Mouse (Mus musculus) limb, embryonic 11.5 days (tissue): ENCODE data around the gene Pafah1b3. TPM values are rescaled to one million over a fixed set of nuclear protein-coding genes. Genes with fewer than 3 reads are reported as not detected.
A peak's percentile ranks its signal among the peaks of the same experiment; 100 is the strongest.

Experiments used
- ATAC-seq: fragments of 200-750 bp; cut with Nextera tagmentation; 2 replicates; pipeline ENCODE4 v1.8.0; 2017; ENCODE audit warnings: low read depth; ENCODE audit not compliant: insufficient number of reproducible peaks, low FRiP score, low TSS enrichment
- DNase-seq: peaks from one replicate; pipeline ENCODE4 v3.0.0-alpha.2; 2015; ENCODE audit warnings: low spot score
- H3K27ac ChIP-seq: fragments of 300-500 bp; sonication (generic); replicated peaks from 2 replicates; pipeline ENCODE4 v1.5.1; 2014; ENCODE audit warnings: low read depth, mild to moderate bottlenecking, low read length
- H3K27me3 ChIP-seq: fragments of 300-500 bp; sonication (generic); 2 replicates; pipeline ENCODE4 v1.6.1; 2014; ENCODE audit warnings: mild to moderate bottlenecking, low read length, mixed read lengths; ENCODE audit not compliant: control insufficient read depth, insufficient read depth
- H3K36me3 ChIP-seq: fragments of 300-500 bp; sonication (generic); 2 replicates; pipeline ENCODE4 v1.6.1; 2014; ENCODE audit warnings: mild to moderate bottlenecking, low read length, moderate library complexity, mixed read lengths; ENCODE audit not compliant: control insufficient read depth, insufficient read depth
- H3K4me1 ChIP-seq: fragments of 300-500 bp; sonication (generic); 2 replicates; pipeline ENCODE4 v1.6.1; 2014; ENCODE audit warnings: low read length, mixed read lengths; ENCODE audit not compliant: control insufficient read depth, insufficient read depth
- H3K4me2 ChIP-seq: fragments of 300-500 bp; sonication (generic); 2 replicates; pipeline ENCODE4 v1.6.1; 2014; ENCODE audit warnings: low read depth, mild to moderate bottlenecking, moderate library complexity; ENCODE audit not compliant: severe bottlenecking
- H3K4me3 ChIP-seq: fragments of 300-500 bp; sonication (generic); 2 replicates; pipeline ENCODE4 v1.5.1; 2014; ENCODE audit warnings: low read depth, low read length
- H3K9ac ChIP-seq: fragments of 300-500 bp; sonication (generic); 2 replicates; pipeline ENCODE4 v1.6.1; 2014; ENCODE audit warnings: mild to moderate bottlenecking, low read length
- H3K9me3 ChIP-seq: fragments of 300-500 bp; sonication (generic); 2 replicates; pipeline ENCODE4 v1.6.1; 2016; ENCODE audit warnings: low read length; ENCODE audit not compliant: control insufficient read depth
- WGBS: fragments of 180-500 bp; shearing (Covaris S2); extraction: QIAGEN DNeasy Blood & Tissue Kit; methylation state at CpG from one replicate; pipeline ENCODE4 v1.1.7; 2014; 5-methylcytosine and 5-hydroxymethylcytosine counted together
- polyA plus RNA-seq: library from polyadenylated mRNA; unstranded; fragments of >200 nt; fragmentation: Nextera tagmentation; extraction: Ambion mirVana; gene quantifications from 2 replicates; pipeline ENCODE4 v1.2.1, GENCODE M21; 2014

The Pafah1b3 gene
- polyA plus RNA-seq, 1 experiment from 2014 or later: 261 TPM

- under 1% methylated on average over 21 of the region's 21 CpGs for WGBS
- Histone ChIP-seq H3K9ac (peak overlapping the region; percentile 90), H3K27ac (peak overlapping the region; percentile 95), H3K4me2 (peak overlapping the region; percentile 79), H3K4me3 (peak overlapping the region; percentile 91), H3K9me3 (no peaks in the 10 kb centered on the region), H3K4me1 (peaks cover 7% of the 10 kb centered on the region; the same call in 1 of the 2 replicates), H3K27me3 (no peaks in the 10 kb centered on the region), H3K36me3 (peaks cover 19% of the 10 kb centered on the region; the same call in 1 of the 2 replicates)
- DNase-seq (peak; percentile 64), ATAC-seq (no peak; the same call in 1 of the 2 replicates)
These were observed 787 bp downstream of the Pafah1b3 start for GRCm38 (mm10) chr7:25296945-25297453.

GRCm38 (mm10) chr7:25294960-25295722 is 2.6 kb downstream of the Pafah1b3 start:
- no peak overlapping the region for H3K4me2 ChIP-seq

GRCm38 (mm10) chr7:25294495-25294894 is 3.3 kb downstream of the Pafah1b3 start:
- peaks cover 40% of the 10 kb centered on the region for H3K36me3 ChIP-seq
- H3K27ac ChIP-seq: no peak overlapping the region
- H3K4me1 ChIP-seq: peaks cover 7% of the 10 kb centered on the region; the same call in 1 of the 2 replicates
- DNase-seq (no peak), ATAC-seq (no peak)
- H3K4me2 ChIP-seq: no peak overlapping the region
- no peaks in the 10 kb centered on the region for H3K9me3 ChIP-seq
- no peak overlapping the region for H3K9ac ChIP-seq
- no peaks in the 10 kb centered on the region for H3K27me3 ChIP-seq
- H3K4me3 ChIP-seq: no peak overlapping the region
- 93% methylated on average over 4 of the region's 4 CpGs for WGBS

More at GRCm38 (mm10) chr7:25294960-25295722, 2.6 kb downstream of the Pafah1b3 start:
- DNase-seq: no peak
- Histone ChIP-seq H3K27me3 (no peaks in the 10 kb centered on the region), H3K9me3 (no peaks in the 10 kb centered on the region), H3K36me3 (peaks cover 33% of the 10 kb centered on the region), H3K9ac (no peak overlapping the region), H3K27ac (no peak overlapping the region), H3K4me1 (peaks cover 7% of the 10 kb centered on the region; the same call in 1 of the 2 replicates), H3K4me3 (no peak overlapping the region)
- no peak for ATAC-seq
- WGBS: 87% methylated on average over 12 of the region's 12 CpGs

GRCm38 (mm10) chr7:25293191-25293739 is 4.5 kb downstream of the Pafah1b3 start:
- no peak overlapping the region for H3K4me3 ChIP-seq
- no peak overlapping the region for H3K27ac ChIP-seq
- no peak for DNase-seq
- peaks cover 7% of the 10 kb centered on the region; the same call in 1 of the 2 replicates for H3K4me1 ChIP-seq
- no peak overlapping the region for H3K4me2 ChIP-seq
- H3K9ac ChIP-seq: no peak overlapping the region
- H3K9me3 ChIP-seq: no peaks in the 10 kb centered on the region
- H3K36me3 ChIP-seq: peaks cover 52% of the 10 kb centered on the region
- 87% methylated on average over 9 of the region's 10 CpGs for WGBS
- ATAC-seq: no peak
- H3K27me3 ChIP-seq: no peaks in the 10 kb centered on the region

GRCm38 (mm10) chr7:25292107-25292506 is 5.7 kb downstream of the Pafah1b3 start:
- no peak for DNase-seq
- Histone ChIP-seq H3K9ac (no peak overlapping the region), H3K27me3 (no peaks in the 10 kb centered on the region), H3K27ac (no peak overlapping the region), H3K9me3 (no peaks in the 10 kb centered on the region), H3K4me1 (peaks cover 4% of the 10 kb centered on the region; the same call in 1 of the 2 replicates), H3K4me2 (no peak overlapping the region), H3K36me3 (peaks cover 62% of the 10 kb centered on the region), H3K4me3 (no peak overlapping the region)
- ATAC-seq: no peak
- 79% methylated on average over 7 of the region's 7 CpGs for WGBS

GRCm38 (mm10) chr7:25290911-25291310 is 6.9 kb downstream of the Pafah1b3 start:
- H3K36me3 ChIP-seq: peaks cover 68% of the 10 kb centered on the region
- H3K27me3 ChIP-seq: no peaks in the 10 kb centered on the region
- no peak overlapping the region for H3K4me3 ChIP-seq
- DNase-seq (no peak), ATAC-seq (no peak)
- 91% methylated on average over 2 of the region's 2 CpGs for WGBS
- no peak overlapping the region for H3K4me2 ChIP-seq
- no peak overlapping the region for H3K9ac ChIP-seq
- no peak overlapping the region for H3K27ac ChIP-seq
- H3K4me1 ChIP-seq: no peaks in the 10 kb centered on the region
- H3K9me3 ChIP-seq: no peaks in the 10 kb centered on the region

GRCm38 (mm10) chr7:25290463-25290862 is 7.3 kb downstream of the Pafah1b3 start:
- Histone ChIP-seq H3K4me1 (no peaks in the 10 kb centered on the region), H3K9me3 (no peaks in the 10 kb centered on the region), H3K36me3 (peaks cover 71% of the 10 kb centered on the region), H3K27me3 (no peaks in the 10 kb centered on the region), H3K9ac (no peak overlapping the region), H3K27ac (no peak overlapping the region), H3K4me3 (no peak overlapping the region), H3K4me2 (no peak overlapping the region)
- 79% methylated on average over 1 of the region's 1 CpGs for WGBS
- DNase-seq: no peak
- no peak for ATAC-seq

GRCm38 (mm10) chr7:25289925-25290324 is 7.9 kb downstream of the Pafah1b3 start:
- Histone ChIP-seq H3K4me1 (no peaks in the 10 kb centered on the region), H3K36me3 (peaks cover 71% of the 10 kb centered on the region), H3K9ac (no peak overlapping the region), H3K4me3 (no peak overlapping the region), H3K27me3 (no peaks in the 10 kb centered on the region), H3K4me2 (no peak overlapping the region), H3K9me3 (no peaks in the 10 kb centered on the region), H3K27ac (no peak overlapping the region)
- DNase-seq (no peak), ATAC-seq (no peak)
- 98% methylated on average over 3 of the region's 3 CpGs for WGBS
